Mouse (Mus musculus): ENCODE results near the gene Cmtm8.

- TF ChIP-seq CTCF (IDR thresholded peaks at IDR 0.05; ENCODE audit: borderline replicate concordance, extremely low read depth, insufficient read depth, insufficient read length) (no peak), POLR2A (IDR thresholded peaks at IDR 0.05; ENCODE audit: borderline replicate concordance, extremely low read depth, insufficient read depth, insufficient read length, poor library complexity, severe bottlenecking) (no peak)
Observed at GRCm38 (mm10) chr9:114830351-114830750, 13.6 kb downstream of the Cmtm8 start.
